Mouse (Mus musculus): ENCODE results near the gene Snx14. TPM values are rescaled to one million over a fixed set of nuclear protein-coding genes. Genes with fewer than 3 reads are reported as not detected.

Gene Snx14
- polyA plus RNA-seq, 1 experiment from 2014 or later = 32.9 TPM

- ATAC-seq (ENCODE audit: low FRiP score) = no peak
- no peak for DNase-seq (ENCODE audit: low spot score)
- Histone ChIP-seq H3K27ac (no peak overlapping the region), H3K9ac (no peak overlapping the region), H3K9me3 (ENCODE audit: control insufficient read depth, low read length) (no peaks in the 10 kb centered on the region), H3K4me3 (replicated peaks; ENCODE audit: low read length) (no peak overlapping the region), H3K4me2 (replicated peaks) (no peak overlapping the region), H3K4me1 (replicated peaks; ENCODE audit: control insufficient read depth, insufficient read depth, low read length) (no peaks in the 10 kb centered on the region), H3K36me3 (replicated peaks; ENCODE audit: control insufficient read depth, insufficient read depth) (no peaks in the 10 kb centered on the region), H3K27me3 (ENCODE audit: control insufficient read depth, insufficient read depth, low read length) (no peaks in the 10 kb centered on the region)
- 31% methylated on average over 7 of the region's 7 CpGs for WGBS
These were observed 96.5 kb downstream of the Snx14 start for GRCm38 (mm10) chr9:88342241-88342640.

- Histone ChIP-seq H3K4me1 (replicated peaks; ENCODE audit: control insufficient read depth, insufficient read depth, low read length) (no peaks in the 10 kb centered on the region), H3K4me2 (replicated peaks) (no peak overlapping the region), H3K4me3 (replicated peaks; ENCODE audit: low read length) (no peak overlapping the region), H3K9ac (no peak overlapping the region), H3K27ac (no peak overlapping the region), H3K9me3 (ENCODE audit: control insufficient read depth, low read length) (no peaks in the 10 kb centered on the region), H3K36me3 (replicated peaks; ENCODE audit: control insufficient read depth, insufficient read depth) (no peaks in the 10 kb centered on the region), H3K27me3 (ENCODE audit: control insufficient read depth, insufficient read depth, low read length) (no peaks in the 10 kb centered on the region)
- DNase-seq (ENCODE audit: low spot score) = no peak
- no peak for ATAC-seq (ENCODE audit: low FRiP score)
- WGBS = 89% methylated on average over 3 of the region's 3 CpGs
These were observed 97.9 kb downstream of the Snx14 start for GRCm38 (mm10) chr9:88340819-88341218.

DNA sequence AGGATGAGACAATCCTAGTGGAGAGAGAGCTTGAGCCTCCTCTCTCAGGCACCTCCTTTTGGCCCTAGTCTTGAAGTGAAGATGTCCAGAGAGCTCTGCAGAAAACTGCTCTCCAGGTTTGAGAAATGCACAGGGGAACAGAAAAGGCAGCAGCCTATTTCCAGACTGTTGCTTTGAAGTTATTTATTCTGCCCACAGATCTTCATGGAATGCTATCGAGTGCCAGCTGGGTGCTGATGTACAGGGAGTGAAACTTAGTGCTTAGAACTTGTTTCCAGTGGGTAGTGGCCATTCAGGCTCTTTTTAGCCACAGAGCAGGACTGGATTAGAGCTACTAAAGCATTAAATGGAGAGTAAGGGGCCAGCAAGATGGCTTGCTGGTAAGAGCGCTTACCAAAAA lies 102.9 kb downstream of the Snx14 start:
- Histone ChIP-seq H3K9me3 (ENCODE audit: control insufficient read depth, low read length) (no peaks in the 10 kb centered on the region), H3K27ac (no peak overlapping the region), H3K4me3 (replicated peaks; ENCODE audit: low read length) (no peak overlapping the region), H3K4me1 (replicated peaks; ENCODE audit: control insufficient read depth, insufficient read depth, low read length) (0 out of 2 replicates have a peak, but pooled peaks cover 6% of the 10 kb centered on the region), H3K27me3 (ENCODE audit: control insufficient read depth, insufficient read depth, low read length) (peaks cover 5% of the 10 kb centered on the region; the same call in 1 of the 2 replicates), H3K9ac (no peak overlapping the region), H3K4me2 (replicated peaks) (no peak overlapping the region), H3K36me3 (replicated peaks; ENCODE audit: control insufficient read depth, insufficient read depth) (no peaks in the 10 kb centered on the region)
- WGBS = 75% methylated on average over 1 of the region's 2 CpGs
- DNase-seq (ENCODE audit: low spot score) (no peak), ATAC-seq (ENCODE audit: low FRiP score) (no peak)

DNA sequence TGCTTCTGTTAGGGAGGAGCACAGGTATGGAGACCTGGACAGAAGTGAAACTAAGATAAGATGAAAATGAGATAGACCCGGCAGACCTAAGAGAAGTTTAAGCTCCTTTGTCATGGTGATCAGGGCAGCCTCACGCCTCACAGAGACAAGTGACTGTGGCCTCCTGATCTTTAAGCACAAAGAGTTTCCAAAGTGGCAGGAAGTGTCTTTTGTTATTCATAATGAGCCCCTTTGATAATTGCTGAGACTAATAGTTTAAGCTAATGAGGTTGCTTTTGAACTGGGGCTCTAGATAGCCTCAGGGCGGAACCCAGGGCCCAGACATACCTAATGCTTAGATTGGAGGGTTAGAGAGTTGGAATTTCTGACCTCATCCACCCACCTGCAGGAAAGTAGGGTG lies 106.3 kb downstream of the Snx14 start:
- WGBS = 6% methylated on average over 3 of the region's 3 CpGs
- Histone ChIP-seq H3K9ac (no peak overlapping the region), H3K36me3 (replicated peaks; ENCODE audit: control insufficient read depth, insufficient read depth) (no peaks in the 10 kb centered on the region), H3K4me3 (replicated peaks; ENCODE audit: low read length) (no peak overlapping the region), H3K27me3 (ENCODE audit: control insufficient read depth, insufficient read depth, low read length) (peaks cover 36% of the 10 kb centered on the region), H3K4me2 (replicated peaks) (no peak overlapping the region), H3K4me1 (replicated peaks; ENCODE audit: control insufficient read depth, insufficient read depth, low read length) (peaks cover 6% of the 10 kb centered on the region; the same call in 1 of the 2 replicates), H3K27ac (no peak overlapping the region), H3K9me3 (ENCODE audit: control insufficient read depth, low read length) (no peaks in the 10 kb centered on the region)
- ATAC-seq (ENCODE audit: low FRiP score) = no peak
- DNase-seq (ENCODE audit: low spot score) = no peak

- DNase-seq (ENCODE audit: low spot score) (no peak), ATAC-seq (ENCODE audit: low FRiP score) (no peak)
- H3K27me3 ChIP-seq (ENCODE audit: control insufficient read depth, insufficient read depth, low read length) = peaks cover 43% of the 10 kb centered on the region
- 69% methylated on average over 3 of the region's 3 CpGs for WGBS
- no peak overlapping the region for H3K4me2 ChIP-seq (replicated peaks)
- no peak overlapping the region for H3K27ac ChIP-seq
- no peak overlapping the region for H3K9ac ChIP-seq
- H3K4me3 ChIP-seq (replicated peaks; ENCODE audit: low read length) = no peak overlapping the region
- peaks cover 6% of the 10 kb centered on the region; the same call in 1 of the 2 replicates for H3K4me1 ChIP-seq (replicated peaks; ENCODE audit: control insufficient read depth, insufficient read depth, low read length)
- no peaks in the 10 kb centered on the region for H3K36me3 ChIP-seq (replicated peaks; ENCODE audit: control insufficient read depth, insufficient read depth)
- no peaks in the 10 kb centered on the region for H3K9me3 ChIP-seq (ENCODE audit: control insufficient read depth, low read length)
These were observed 108.4 kb downstream of the Snx14 start for GRCm38 (mm10) chr9:88330316-88330715.

DNA sequence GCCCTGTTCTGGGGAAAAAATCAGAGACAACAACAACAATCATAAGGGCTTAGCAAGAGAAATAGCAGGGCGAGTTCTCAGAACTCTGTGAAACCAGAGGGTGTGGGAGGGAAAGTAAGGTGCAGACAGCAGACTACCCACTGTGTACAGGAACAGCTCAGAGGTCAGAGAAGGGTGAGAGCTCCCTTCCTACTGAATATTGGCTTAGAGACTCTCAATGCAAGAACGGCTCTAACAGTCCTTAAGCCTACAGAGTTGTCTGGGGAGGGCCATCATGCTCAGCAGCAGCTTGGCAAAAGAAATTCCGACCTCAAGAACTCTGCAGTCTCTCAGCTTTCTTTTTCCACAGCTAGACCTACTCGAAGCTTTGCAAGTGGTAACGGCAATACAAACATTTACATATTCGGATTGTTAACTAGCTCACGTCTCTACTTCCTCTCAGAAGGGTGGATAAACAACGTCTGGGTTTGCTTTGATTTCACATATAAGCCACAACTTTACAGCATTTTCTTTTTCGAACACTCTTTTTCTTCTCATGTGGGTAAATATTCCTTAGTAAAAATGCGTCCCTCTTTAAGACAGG lies 109.5 kb downstream of the Snx14 start:
- no peaks in the 10 kb centered on the region for H3K9me3 ChIP-seq (ENCODE audit: control insufficient read depth, low read length)
- H3K36me3 ChIP-seq (replicated peaks; ENCODE audit: control insufficient read depth, insufficient read depth) = no peaks in the 10 kb centered on the region
- peaks cover 44% of the 10 kb centered on the region for H3K27me3 ChIP-seq (ENCODE audit: control insufficient read depth, insufficient read depth, low read length)
- DNase-seq (ENCODE audit: low spot score) (no peak), ATAC-seq (ENCODE audit: low FRiP score) (no peak)
- no peak overlapping the region for H3K27ac ChIP-seq
- no peak overlapping the region for H3K9ac ChIP-seq
- H3K4me1 ChIP-seq (replicated peaks; ENCODE audit: control insufficient read depth, insufficient read depth, low read length) = peaks cover 6% of the 10 kb centered on the region; the same call in 1 of the 2 replicates
- 41% methylated on average over 10 of the region's 10 CpGs for WGBS
- H3K4me3 ChIP-seq (replicated peaks; ENCODE audit: low read length) = no peak overlapping the region
- H3K4me2 ChIP-seq (replicated peaks) = no peak overlapping the region

DNA sequence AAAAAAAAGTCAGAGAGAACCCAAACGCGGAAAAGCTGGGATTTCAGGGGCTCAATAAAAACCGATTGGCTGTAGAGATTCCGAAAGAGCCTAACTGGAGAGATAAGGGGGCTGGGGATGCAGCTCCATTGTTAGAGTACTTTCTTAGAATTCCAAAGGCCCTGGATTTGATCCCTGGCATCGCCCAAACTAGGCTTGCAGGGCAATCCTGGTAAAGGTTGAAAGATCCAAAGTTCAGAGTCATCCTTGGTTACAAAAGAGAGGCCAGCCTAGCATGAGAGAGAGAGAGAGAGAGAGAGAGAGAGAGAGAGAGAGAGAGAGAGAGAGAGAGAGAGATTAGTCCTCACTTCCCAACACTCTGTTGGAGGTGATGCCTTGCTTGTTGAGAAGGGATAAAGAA lies 110.1 kb downstream of the Snx14 start:
- no peak overlapping the region for H3K4me2 ChIP-seq (replicated peaks)
- no peak overlapping the region for H3K9ac ChIP-seq
- ATAC-seq (ENCODE audit: low FRiP score) (no peak), DNase-seq (ENCODE audit: low spot score) (no peak)
- no peak overlapping the region for H3K4me3 ChIP-seq (replicated peaks; ENCODE audit: low read length)
- no peaks in the 10 kb centered on the region for H3K36me3 ChIP-seq (replicated peaks; ENCODE audit: control insufficient read depth, insufficient read depth)
- 15% methylated on average over 5 of the region's 5 CpGs for WGBS
- peaks cover 6% of the 10 kb centered on the region; the same call in 1 of the 2 replicates for H3K4me1 ChIP-seq (replicated peaks; ENCODE audit: control insufficient read depth, insufficient read depth, low read length)
- peaks cover 44% of the 10 kb centered on the region for H3K27me3 ChIP-seq (ENCODE audit: control insufficient read depth, insufficient read depth, low read length)
- H3K27ac ChIP-seq = no peak overlapping the region
- no peaks in the 10 kb centered on the region for H3K9me3 ChIP-seq (ENCODE audit: control insufficient read depth, low read length)

DNA sequence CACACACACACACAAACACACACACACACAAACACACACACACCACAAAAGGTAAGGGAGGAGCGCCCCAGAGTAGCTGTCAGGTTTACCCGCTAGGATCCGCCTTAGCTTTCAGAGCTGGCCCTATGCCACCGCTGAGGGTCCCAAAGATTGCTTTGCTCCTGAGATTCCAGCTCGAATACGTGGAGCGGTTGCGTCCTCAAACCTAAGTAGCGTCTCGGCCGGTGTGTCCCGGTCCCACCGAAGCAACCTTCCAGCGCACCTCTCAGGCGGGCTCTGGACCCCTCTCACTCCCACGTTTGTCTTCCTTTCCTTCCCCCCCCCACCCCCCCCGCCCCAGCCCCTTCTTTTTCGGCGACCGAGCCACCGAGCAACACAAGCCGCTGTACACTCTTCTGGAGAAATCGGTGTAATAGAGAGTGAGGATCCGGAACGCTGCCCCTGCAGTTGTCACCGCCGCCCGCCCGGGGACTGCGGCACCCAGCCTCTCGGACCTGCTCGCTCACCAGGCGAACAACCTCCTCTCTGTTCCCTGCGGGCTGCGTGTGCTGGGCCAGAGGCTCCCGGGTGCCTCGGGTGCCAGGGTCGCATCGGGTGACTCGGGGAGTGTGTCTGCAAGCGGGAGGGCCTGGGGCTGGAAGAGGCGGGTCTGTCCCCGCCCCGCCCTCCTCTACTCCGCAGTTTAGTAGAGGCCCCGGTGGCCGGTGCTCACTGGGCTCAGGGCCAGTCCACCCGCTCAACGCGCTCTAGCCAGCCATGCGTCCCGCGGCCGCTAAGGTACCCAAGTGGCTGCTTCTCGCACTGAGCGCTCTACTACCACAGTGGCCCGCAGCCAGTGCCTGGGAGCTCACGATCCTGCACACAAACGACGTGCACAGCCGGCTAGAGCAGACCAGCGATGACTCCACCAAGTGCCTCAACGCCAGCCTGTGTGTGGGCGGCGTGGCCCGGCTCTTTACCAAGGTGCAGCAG lies 111.5 kb downstream of the Snx14 start, which contains the start of gene Nt5e:
Gene Nt5e, plus strand, starts transcription at position 268 of the 972 bp plus-strand sequence.
- H3K9me3 ChIP-seq (ENCODE audit: control insufficient read depth, low read length) = no peaks in the 10 kb centered on the region
- no peak within 1 kb of the TSS for H3K27ac ChIP-seq
- H3K36me3 ChIP-seq (replicated peaks; ENCODE audit: control insufficient read depth, insufficient read depth) = no peaks in the 10 kb centered on the region
- H3K9ac ChIP-seq = peak within 1 kb of the TSS; percentile 63
- H3K4me3 ChIP-seq (replicated peaks; ENCODE audit: low read length) = peak within 1 kb of the TSS; percentile 54
- peak; percentile 66 for DNase-seq (ENCODE audit: low spot score)
- peak within 1 kb of the TSS; percentile 96 for H3K4me2 ChIP-seq (replicated peaks)
- peak; percentile 91 for ATAC-seq (ENCODE audit: low FRiP score)
- peaks cover 44% of the 10 kb centered on the region for H3K27me3 ChIP-seq (ENCODE audit: control insufficient read depth, insufficient read depth, low read length)
- under 1% methylated on average over 64 of the region's 66 CpGs for WGBS
- H3K4me1 ChIP-seq (replicated peaks; ENCODE audit: control insufficient read depth, insufficient read depth, low read length) = peaks cover 2% of the 10 kb centered on the region; the same call in 1 of the 2 replicates

All from hindbrain, embryonic 14.5 days (tissue).